Mouse (Mus musculus): ENCODE data around the gene Il22ra1. TPM values are rescaled to one million over a fixed set of nuclear protein-coding genes. Genes with fewer than 3 reads are reported as not detected.

Gene Il22ra1
- 0.19 and 0.37 TPM in 2 replicates for polyA plus RNA-seq (2016; fragmentation: Nextera tagmentation; extraction: Ambion mirVana)

DNA sequence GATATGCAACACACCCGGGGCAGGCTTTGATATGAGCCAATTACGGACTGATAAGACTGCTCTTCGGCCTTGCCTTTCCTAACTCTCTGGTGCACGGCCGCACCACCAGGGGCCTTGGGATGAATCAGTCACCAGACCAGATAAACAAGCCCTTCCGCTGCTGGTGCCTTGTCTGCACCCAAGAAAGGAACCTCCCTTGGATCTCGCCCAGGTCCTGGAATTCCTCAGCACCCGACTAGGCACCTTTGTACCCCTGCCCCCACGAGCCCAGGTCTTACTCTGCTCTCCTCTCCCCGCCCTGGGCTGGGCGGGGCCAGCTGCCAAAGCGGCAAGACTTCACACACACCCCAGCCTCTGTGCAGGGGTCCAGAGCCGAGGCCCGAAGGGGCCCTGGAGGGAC, at the start of gene Il22ra1:
Il22ra1 (plus strand) TSS at position 356 of the 400 bp plus-strand sequence.
- H3K4me2 ChIP-seq = peak within 1 kb of the TSS; percentile 67
- WGBS (ENCODE audit: insufficient replicate concordance) = 14% methylated on average over 14 of the region's 14 CpGs

DNA sequence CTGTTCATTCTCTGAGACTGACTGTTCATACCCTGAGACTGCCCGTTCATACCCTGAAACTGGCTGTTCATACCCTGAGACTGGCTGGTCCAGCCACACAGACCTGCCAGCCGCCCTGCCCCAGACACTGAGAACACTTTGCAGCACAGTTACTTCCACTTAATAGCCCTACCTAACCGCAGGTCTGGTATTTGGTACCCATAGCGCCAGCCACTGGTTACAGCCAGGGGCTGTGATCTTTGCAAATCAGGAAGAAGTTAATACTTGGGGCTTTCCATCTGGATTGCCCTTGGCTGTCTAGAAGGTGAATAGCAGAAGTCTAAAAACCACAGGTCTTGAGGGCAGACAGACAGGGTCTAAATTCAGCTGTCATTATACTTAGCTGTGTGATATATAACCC, 48.7 kb upstream of the Il22ra1 start:
- Histone ChIP-seq H3K4me2 (no peak overlapping the region), H3K9me3 (replicated peaks) (no peaks in the 10 kb centered on the region), H3K27me3 (replicated peaks) (peaks cover 66% of the 10 kb centered on the region), H3K4me3 (no peak overlapping the region), H3K9ac (no peak overlapping the region), H3K27ac (no peak overlapping the region), H3K4me1 (no peaks in the 10 kb centered on the region), H3K36me3 (no peaks in the 10 kb centered on the region)
- 34% methylated on average over 4 of the region's 4 CpGs for WGBS (ENCODE audit: insufficient replicate concordance)
- no peak for ATAC-seq

More for the DNA sequence above, at the start of gene Il22ra1:
- peak; percentile 73; the same call in 1 of the 2 replicates for ATAC-seq
- Histone ChIP-seq H3K4me1 (peaks cover 22% of the 10 kb centered on the region), H3K36me3 (no peaks in the 10 kb centered on the region), H3K9me3 (replicated peaks) (0 out of 2 replicates have a peak, but pooled peaks cover 2% of the 10 kb centered on the region), H3K4me3 (peak within 1 kb of the TSS; percentile 43), H3K27ac (no peak within 1 kb of the TSS), H3K9ac (peak within 1 kb of the TSS; percentile 63), H3K27me3 (replicated peaks) (peaks cover 53% of the 10 kb centered on the region)

DNA sequence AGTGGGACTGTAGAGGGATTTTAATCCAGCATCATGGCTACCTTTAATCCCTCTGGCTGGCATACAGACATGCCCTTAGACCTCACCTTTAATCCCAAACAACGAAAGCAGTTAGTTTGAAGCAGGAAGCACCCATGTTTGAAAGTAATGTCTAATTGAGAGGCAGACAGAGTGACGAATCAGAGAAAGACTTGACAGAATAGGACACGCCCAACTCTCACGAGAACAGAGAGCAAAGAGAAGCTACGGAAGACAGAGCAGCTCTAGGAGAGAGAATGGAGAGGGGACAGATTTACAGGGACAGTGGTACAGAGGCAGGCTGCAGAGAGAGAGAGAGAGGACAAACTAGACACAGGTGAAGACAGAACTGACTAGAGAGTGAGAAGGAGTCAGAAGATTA, 46.2 kb upstream of the Il22ra1 start:
- no peak for ATAC-seq
- 60% methylated on average over 5 of the region's 5 CpGs for WGBS (ENCODE audit: insufficient replicate concordance)
- Histone ChIP-seq H3K4me1 (peaks cover 10% of the 10 kb centered on the region), H3K36me3 (no peaks in the 10 kb centered on the region), H3K4me2 (no peak overlapping the region), H3K4me3 (no peak overlapping the region), H3K27me3 (replicated peaks) (peaks cover 72% of the 10 kb centered on the region), H3K9ac (no peak overlapping the region), H3K9me3 (replicated peaks) (no peaks in the 10 kb centered on the region), H3K27ac (no peak overlapping the region)

GRCm38 (mm10) chr4:135683553-135683952, 44.4 kb upstream of the Il22ra1 start:
- WGBS (ENCODE audit: insufficient replicate concordance) = 28% methylated on average over 4 of the region's 4 CpGs
- Histone ChIP-seq H3K9me3 (replicated peaks) (no peaks in the 10 kb centered on the region), H3K27me3 (replicated peaks) (peaks cover 82% of the 10 kb centered on the region), H3K27ac (no peak overlapping the region), H3K9ac (no peak overlapping the region), H3K4me3 (no peak overlapping the region), H3K4me1 (peaks cover 10% of the 10 kb centered on the region), H3K4me2 (no peak overlapping the region), H3K36me3 (no peaks in the 10 kb centered on the region)
- ATAC-seq = no peak

DNA sequence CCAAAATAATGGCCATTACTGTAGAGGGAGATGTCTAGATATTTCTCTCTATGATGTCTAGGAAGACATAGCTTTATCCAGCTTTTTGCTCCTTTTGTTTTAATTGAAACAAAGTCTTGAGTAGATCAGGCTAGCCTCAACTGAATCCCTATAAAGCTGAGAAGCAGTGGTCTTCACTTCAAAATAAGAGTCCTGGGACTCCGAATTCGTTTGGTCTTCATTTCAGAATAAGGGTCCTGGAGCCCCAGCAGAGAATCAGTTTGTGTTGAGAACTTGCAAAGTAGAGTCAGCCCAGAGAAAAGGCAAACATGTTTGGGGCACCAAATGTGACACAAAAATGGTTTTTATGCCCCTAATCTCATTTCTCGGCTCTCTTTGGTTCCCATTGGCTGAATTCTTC, 43.2 kb upstream of the Il22ra1 start:
- 19% methylated on average over 3 of the region's 3 CpGs for WGBS (ENCODE audit: insufficient replicate concordance)
- Histone ChIP-seq H3K4me3 (no peak overlapping the region), H3K4me1 (peaks cover 10% of the 10 kb centered on the region), H3K4me2 (no peak overlapping the region), H3K9ac (no peak overlapping the region), H3K36me3 (no peaks in the 10 kb centered on the region), H3K27me3 (replicated peaks) (peaks cover 88% of the 10 kb centered on the region), H3K9me3 (replicated peaks) (no peaks in the 10 kb centered on the region), H3K27ac (no peak overlapping the region)
- no peak for ATAC-seq

GRCm38 (mm10) chr4:135685906-135686567, 41.9 kb upstream of the Il22ra1 start, which contains the start of gene Ifnlr1:
Gene Ifnlr1, plus strand, starts transcription at chr4:135686287.
- Histone ChIP-seq H3K9ac (0 out of 2 replicates have a peak within 1 kb of the TSS, but pooled peaks have one; percentile 33), H3K27ac (no peak within 1 kb of the TSS), H3K9me3 (replicated peaks) (no peaks in the 10 kb centered on the region), H3K36me3 (no peaks in the 10 kb centered on the region), H3K4me1 (peaks cover 10% of the 10 kb centered on the region), H3K4me2 (peak within 1 kb of the TSS; percentile 72), H3K27me3 (replicated peaks) (peaks cover 95% of the 10 kb centered on the region), H3K4me3 (peak within 1 kb of the TSS; percentile 55)
- 2% methylated on average over 41 of the region's 41 CpGs for WGBS (ENCODE audit: insufficient replicate concordance)
- no peak for ATAC-seq

- Histone ChIP-seq H3K4me1 (peaks cover 10% of the 10 kb centered on the region), H3K9me3 (replicated peaks) (no peaks in the 10 kb centered on the region), H3K9ac (0 out of 2 replicates have a peak overlapping the region, but pooled peaks have one; percentile 33), H3K4me3 (peak overlapping the region; percentile 55), H3K27ac (no peak overlapping the region), H3K27me3 (replicated peaks) (peaks cover 95% of the 10 kb centered on the region), H3K36me3 (no peaks in the 10 kb centered on the region), H3K4me2 (peak overlapping the region; percentile 72)
- WGBS (ENCODE audit: insufficient replicate concordance) = 2% methylated on average over 21 of the region's 21 CpGs
- ATAC-seq = no peak
Measured at GRCm38 (mm10) chr4:135686568-135686953, 41.4 kb upstream of the Il22ra1 start.

GRCm38 (mm10) chr4:135689797-135690196, 38.2 kb upstream of the Il22ra1 start:
- Histone ChIP-seq H3K27ac (no peak overlapping the region), H3K36me3 (no peaks in the 10 kb centered on the region), H3K9me3 (replicated peaks) (no peaks in the 10 kb centered on the region), H3K4me2 (no peak overlapping the region), H3K27me3 (replicated peaks) (peaks cover 63% of the 10 kb centered on the region), H3K9ac (no peak overlapping the region), H3K4me1 (peaks cover 10% of the 10 kb centered on the region), H3K4me3 (no peak overlapping the region)
- no peak for ATAC-seq
- WGBS (ENCODE audit: insufficient replicate concordance) = 69% methylated on average over 7 of the region's 7 CpGs

DNA sequence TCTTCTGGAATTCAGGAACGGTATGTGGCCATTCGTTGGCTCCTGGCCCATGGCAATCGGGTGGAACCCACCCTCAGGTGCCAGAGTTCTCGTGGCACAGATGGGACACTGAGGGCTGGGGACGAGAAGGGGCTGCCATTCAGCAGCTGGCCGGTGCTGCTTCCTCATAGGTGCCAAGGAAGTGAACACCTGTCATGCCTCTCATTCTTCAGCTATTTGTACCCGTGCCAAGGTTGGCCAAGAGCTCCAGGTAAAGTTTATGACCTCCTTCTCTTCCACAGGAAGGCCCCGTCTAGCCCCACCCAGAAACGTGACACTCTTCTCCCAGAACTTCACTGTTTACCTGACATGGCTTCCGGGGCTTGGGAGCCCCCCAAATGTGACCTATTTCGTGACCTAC, 37.7 kb upstream of the Il22ra1 start:
- ATAC-seq = no peak
- H3K9ac ChIP-seq = no peak overlapping the region
- H3K9me3 ChIP-seq (replicated peaks) = no peaks in the 10 kb centered on the region
- H3K4me1 ChIP-seq = peaks cover 10% of the 10 kb centered on the region
- H3K4me3 ChIP-seq = no peak overlapping the region
- no peak overlapping the region for H3K27ac ChIP-seq
- 57% methylated on average over 11 of the region's 11 CpGs for WGBS (ENCODE audit: insufficient replicate concordance)
- H3K4me2 ChIP-seq = no peak overlapping the region
- H3K36me3 ChIP-seq = no peaks in the 10 kb centered on the region
- H3K27me3 ChIP-seq (replicated peaks) = peaks cover 58% of the 10 kb centered on the region

- Histone ChIP-seq H3K9ac (no peak overlapping the region), H3K36me3 (no peaks in the 10 kb centered on the region), H3K27ac (no peak overlapping the region), H3K9me3 (replicated peaks) (no peaks in the 10 kb centered on the region), H3K4me2 (no peak overlapping the region), H3K4me3 (no peak overlapping the region), H3K27me3 (replicated peaks) (peaks cover 31% of the 10 kb centered on the region), H3K4me1 (no peaks in the 10 kb centered on the region)
- WGBS (ENCODE audit: insufficient replicate concordance) = 37% methylated on average over 4 of the region's 4 CpGs
- no peak for ATAC-seq
Measured at GRCm38 (mm10) chr4:135692916-135693315, 35.1 kb upstream of the Il22ra1 start.

- no peak for ATAC-seq
- H3K4me2 ChIP-seq = no peak overlapping the region
- 66% methylated on average over 7 of the region's 7 CpGs for WGBS (ENCODE audit: insufficient replicate concordance)
- H3K4me3 ChIP-seq = no peak overlapping the region
- H3K27me3 ChIP-seq (replicated peaks) = peaks cover 9% of the 10 kb centered on the region; the same call in 1 of the 2 replicates
- H3K9me3 ChIP-seq (replicated peaks) = no peaks in the 10 kb centered on the region
- H3K9ac ChIP-seq = no peak overlapping the region
- H3K36me3 ChIP-seq = no peaks in the 10 kb centered on the region
- H3K4me1 ChIP-seq = 0 out of 2 replicates have a peak, but pooled peaks cover 6% of the 10 kb centered on the region
- H3K27ac ChIP-seq = no peak overlapping the region
Measured at GRCm38 (mm10) chr4:135698498-135698897, 29.5 kb upstream of the Il22ra1 start.

DNA sequence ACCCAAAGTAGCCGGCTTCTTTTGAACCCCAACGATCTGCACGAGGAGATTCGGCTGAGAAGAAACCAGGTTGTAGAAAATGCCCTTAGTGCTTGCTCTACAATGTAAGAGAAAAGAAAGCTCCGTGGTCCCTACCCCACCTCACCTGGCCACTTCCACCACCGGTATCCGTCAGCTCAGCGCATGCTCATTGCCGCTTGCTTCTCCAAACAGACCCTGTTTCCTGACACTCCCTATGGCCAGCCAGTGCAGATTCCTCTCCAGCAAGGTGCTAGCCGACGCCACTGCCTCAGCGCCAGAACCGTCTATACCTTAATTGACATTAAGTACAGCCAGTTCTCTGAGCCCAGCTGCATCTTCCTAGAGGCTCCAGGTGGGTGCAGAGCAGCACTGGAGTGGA, 24.5 kb upstream of the Il22ra1 start:
- Histone ChIP-seq H3K4me3 (no peak overlapping the region), H3K27ac (no peak overlapping the region), H3K4me2 (no peak overlapping the region), H3K9ac (no peak overlapping the region), H3K36me3 (no peaks in the 10 kb centered on the region), H3K4me1 (peaks cover 15% of the 10 kb centered on the region; the same call in 1 of the 2 replicates), H3K27me3 (replicated peaks) (peaks cover 28% of the 10 kb centered on the region; the same call in 1 of the 2 replicates), H3K9me3 (replicated peaks) (no peaks in the 10 kb centered on the region)
- no peak for ATAC-seq
- 62% methylated on average over 13 of the region's 13 CpGs for WGBS (ENCODE audit: insufficient replicate concordance)

Measured in liver, embryonic 12.5 days (tissue).